Mouse (Mus musculus): ENCODE measurements around the gene Gsdma2.

GRCm38 (mm10) chr11:98628706-98629105 is 17.9 kb upstream of the Gsdma2 start:
- TF ChIP-seq CTCF (IDR thresholded peaks at IDR 0.05; ENCODE audit: insufficient read depth, low read depth, low read length) (no peak), POLR2A (IDR thresholded peaks at IDR 0.05; ENCODE audit: insufficient read depth, low read depth, low read length) (no peak)

Data from olfactory bulb, adult 2 months (tissue).